Mouse (Mus musculus) adrenal gland (tissue): ENCODE measurements around the gene Timm50.

ENCODE experiments used
- intact Hi-C: fragments of 180-260 bp; cut with DNase I; formaldehyde crosslinking; loops from one replicate; pipeline ENCODE4 v1.15.1; 2025

The Timm50 gene

GRCm38 (mm10) chr7:28328260-28328659 is 16.4 kb upstream of the Timm50 start:
- intact Hi-C loops, result no loop called here

- intact Hi-C loops, result no loop called here
These were observed 14.6 kb upstream of the Timm50 start for GRCm38 (mm10) chr7:28326457-28326856.

GRCm38 (mm10) chr7:28325293-28325692 is 13.4 kb upstream of the Timm50 start:
- intact Hi-C loops, result no loop called here

GRCm38 (mm10) chr7:28321974-28322720 is 10.3 kb upstream of the Timm50 start:
- intact Hi-C loops, result no loop called here

GRCm38 (mm10) chr7:28318714-28319113 is 6.8 kb upstream of the Timm50 start:
- intact Hi-C loops, result no loop called here

GRCm38 (mm10) chr7:28318036-28318435 is 6.2 kb upstream of the Timm50 start:
- intact Hi-C loops, result no loop called here

- intact Hi-C loops, result no loop called here
These were observed 534 bp downstream of the Timm50 start for GRCm38 (mm10) chr7:28311151-28311925.

GRCm38 (mm10) chr7:28309737-28310136 is 2.1 kb downstream of the Timm50 start:
- intact Hi-C loops, result no loop called here

- intact Hi-C loops, result no loop called here
These were observed 5.7 kb downstream of the Timm50 start for GRCm38 (mm10) chr7:28306216-28306615.

GRCm38 (mm10) chr7:28305641-28306040 is 6.2 kb downstream of the Timm50 start:
- intact Hi-C loops, result no loop called here

- intact Hi-C loops, result loop anchor here (5.0 kb wide), 1 partner anchor 90 kb away; no protein-coding TSS in a partner anchor
These were observed 10.0 kb downstream of the Timm50 start, which contains the start of gene Dll3 for GRCm38 (mm10) chr7:28301616-28302433. Gene Dll3 (minus strand): TSS chr7:28302238.

- intact Hi-C loops, result loop anchor here (2.0 kb wide), 1 partner anchor 150 kb away; no protein-coding TSS in a partner anchor
These were observed 12.8 kb downstream of the Timm50 start for GRCm38 (mm10) chr7:28298837-28299625.

GRCm38 (mm10) chr7:28294481-28294880 is 17.4 kb downstream of the Timm50 start:
- intact Hi-C loops, result no loop called here

- intact Hi-C loops, result no loop called here
These were observed 21.0 kb downstream of the Timm50 start, which contains the start of gene Selenov for GRCm38 (mm10) chr7:28290638-28291590. Gene Selenov (minus strand): TSS chr7:28291186.

GRCm38 (mm10) chr7:28290165-28290564 is 21.7 kb downstream of the Timm50 start:
- intact Hi-C loops, result no loop called here

GRCm38 (mm10) chr7:28280630-28281029 is 31.2 kb downstream of the Timm50 start:
- intact Hi-C loops, result no loop called here

GRCm38 (mm10) chr7:28278279-28278652 is 33.6 kb downstream of the Timm50 start:
- intact Hi-C loops, result no loop called here

GRCm38 (mm10) chr7:28277615-28278278 is 34.1 kb downstream of the Timm50 start, which contains the start of gene Eid2b:
Gene Eid2b (plus strand): TSS chr7:28277739.
- intact Hi-C loops, result no loop called here

- intact Hi-C loops, result no loop called here
These were observed 34.6 kb downstream of the Timm50 start for GRCm38 (mm10) chr7:28277237-28277614.
